Mouse (Mus musculus): Measurements from ENCODE around the gene Fbxl21. TPM values are rescaled to one million over a fixed set of nuclear protein-coding genes. Genes with fewer than 3 reads are reported as not detected.

The Fbxl21 gene
- total RNA-seq, 4 experiments from 2014 or later, result 5.8 to 7.5 (median 6.2) TPM

GRCm38 (mm10) chr13:56581961-56582434 is 59.7 kb downstream of the Fbxl21 start:
- no peak for DNase-seq

- no peak for DNase-seq
These were observed 60.4 kb downstream of the Fbxl21 start for GRCm38 (mm10) chr13:56582720-56583119.

- DNase-seq, result no peak
These were observed 63.8 kb downstream of the Fbxl21 start for GRCm38 (mm10) chr13:56586046-56586445.

Other genes starting within 250 kb of the Fbxl21 start
- gene Cxcl14, start 225.9 kb upstream of the Fbxl21 start, total RNA-seq (2022), result 10 to 100 TPM; 63.0 to 86.6 (median 76.1) TPM
- not detected for gene Gm3045, start 95.9 kb upstream of the Fbxl21 start, total RNA-seq (2022)
- gene Slc25a48, start 84.1 kb upstream of the Fbxl21 start, total RNA-seq (2022), result 1 to 10 TPM in 3 of 4 experiments, under 1 TPM in 1; 0.55 to 2.5 (median 1.4) TPM
- not detected for gene Il9, start 40.2 kb upstream of the Fbxl21 start, total RNA-seq (2022)
- gene Lect2, start 26.0 kb downstream of the Fbxl21 start, total RNA-seq (2022), result not detected
- 100 to 1,000 TPM in 2 of 4 experiments, 10 to 100 TPM in 2; 35.2 to 174 (median 104) TPM for gene Tgfbi, start 87.1 kb downstream of the Fbxl21 start, total RNA-seq (2022)
- gene Smad5, start 180.5 kb downstream of the Fbxl21 start, total RNA-seq (2022), result 10 to 100 TPM; 49.7 to 68.6 (median 58.2) TPM
- gene Gm45623, start 231.4 kb downstream of the Fbxl21 start, total RNA-seq (2022), result not detected

Data from adrenal gland, adult 8-10 months (tissue).